Mouse (Mus musculus) embryonic facial prominence, embryonic 14.5 days (tissue): ENCODE measurements at regions not wholly inside any gene's neighbourhood (a gene's known extent, or its start where the extent isn't known, plus 50 kb on each side); places are given as distances from the start of the nearest gene placed in this dataset.

Experiments used
- ATAC-seq: fragments of 200-750 bp; cut with Nextera tagmentation; 2 replicates; pipeline ENCODE4 v1.8.0; 2017; ENCODE audit warnings: low read depth, moderate number of reproducible peaks, moderate TSS enrichment
- DNase-seq: peaks from one replicate; pipeline ENCODE4 v3.0.0-alpha.2; 2015; ENCODE audit warnings: low spot score
- H3K27ac ChIP-seq: fragments of 300-500 bp; sonication (generic); replicated peaks from 2 replicates; pipeline ENCODE4 v1.5.1; 2014; ENCODE audit warnings: low read depth, mild to moderate bottlenecking, low read length, moderate library complexity
- H3K27me3 ChIP-seq: fragments of 300-500 bp; sonication (generic); replicated peaks from 2 replicates; pipeline ENCODE4 v1.6.1; 2014; ENCODE audit warnings: low read length; ENCODE audit not compliant: control insufficient read depth, insufficient read depth
- H3K36me3 ChIP-seq: fragments of 300-500 bp; sonication (generic); 2 replicates; pipeline ENCODE4 v1.6.1; 2014; ENCODE audit warnings: low read length, mixed read lengths; ENCODE audit not compliant: control insufficient read depth, insufficient read depth
- H3K4me1 ChIP-seq: fragments of 300-500 bp; sonication (generic); 2 replicates; pipeline ENCODE4 v1.6.1; 2014; ENCODE audit warnings: antibody characterized with exemption, low read length; ENCODE audit not compliant: control insufficient read depth, insufficient read depth
- H3K4me2 ChIP-seq: fragments of 300-500 bp; sonication (generic); 2 replicates; pipeline ENCODE4 v1.6.1; 2014; ENCODE audit warnings: low read depth, mild to moderate bottlenecking, low read length, moderate library complexity, mixed read lengths
- H3K4me3 ChIP-seq: fragments of 300-500 bp; sonication (generic); 2 replicates; pipeline ENCODE4 v1.5.1; 2014; ENCODE audit warnings: low read depth, mild to moderate bottlenecking, low read length
- H3K9ac ChIP-seq: fragments of 300-500 bp; sonication (generic); 2 replicates; pipeline ENCODE4 v1.6.1; 2014; ENCODE audit warnings: low read depth, mild to moderate bottlenecking, low read length, moderate library complexity, mixed read lengths
- H3K9me3 ChIP-seq: fragments of 300-500 bp; sonication (generic); 2 replicates; pipeline ENCODE4 v1.6.1; 2016; ENCODE audit warnings: low read length; ENCODE audit not compliant: control insufficient read depth
- WGBS: fragments of 180-500 bp; shearing (Covaris S2); extraction: QIAGEN DNeasy Blood & Tissue Kit; methylation state at CpG from one replicate; pipeline ENCODE4 v1.1.7; 2014; 5-methylcytosine and 5-hydroxymethylcytosine counted together

- Histone ChIP-seq H3K4me3 (no peak overlapping the region), H3K4me2 (no peak overlapping the region), H3K27me3 (no peaks in the 10 kb centered on the region), H3K36me3 (no peaks in the 10 kb centered on the region), H3K9me3 (no peaks in the 10 kb centered on the region), H3K4me1 (0 out of 2 replicates have a peak, but pooled peaks cover 6% of the 10 kb centered on the region), H3K9ac (no peak overlapping the region), H3K27ac (no peak overlapping the region)
- no peak for ATAC-seq
- no peak for DNase-seq
- 67% methylated on average over 3 of the region's 3 CpGs for WGBS
Observed at GRCm38 (mm10) chr11:57913801-57914560, 81.4 kb upstream of the Hand1 start.

- no peak overlapping the region for H3K27ac ChIP-seq
- WGBS, result 39% methylated on average over 14 of the region's 14 CpGs
- H3K4me1 ChIP-seq, result 0 out of 2 replicates have a peak, but pooled peaks cover 6% of the 10 kb centered on the region
Observed at GRCm38 (mm10) chr11:57913020-57913699, 80.5 kb upstream of the Hand1 start.

GRCm38 (mm10) chr11:57911698-57912283 is 79.2 kb upstream of the Hand1 start:
- 24% methylated on average over 10 of the region's 10 CpGs for WGBS
- no peaks in the 10 kb centered on the region for H3K36me3 ChIP-seq
- H3K4me3 ChIP-seq, result no peak overlapping the region
- no peak overlapping the region for H3K9ac ChIP-seq
- H3K9me3 ChIP-seq, result no peaks in the 10 kb centered on the region
- no peak overlapping the region for H3K4me2 ChIP-seq
- H3K27ac ChIP-seq, result no peak overlapping the region
- 0 out of 2 replicates have a peak, but pooled peaks cover 6% of the 10 kb centered on the region for H3K4me1 ChIP-seq
- no peaks in the 10 kb centered on the region for H3K27me3 ChIP-seq
- ATAC-seq (no peak), DNase-seq (no peak)

More at GRCm38 (mm10) chr11:57913020-57913699, 80.5 kb upstream of the Hand1 start:
- no peak for ATAC-seq
- no peak overlapping the region for H3K4me3 ChIP-seq
- H3K9ac ChIP-seq, result no peak overlapping the region
- H3K27me3 ChIP-seq, result no peaks in the 10 kb centered on the region
- no peaks in the 10 kb centered on the region for H3K36me3 ChIP-seq
- H3K9me3 ChIP-seq, result no peaks in the 10 kb centered on the region
- no peak overlapping the region for H3K4me2 ChIP-seq
- no peak for DNase-seq

GRCm38 (mm10) chr11:57904216-57904615 is 71.6 kb upstream of the Hand1 start:
- no peak overlapping the region for H3K9ac ChIP-seq
- ATAC-seq (no peak), DNase-seq (no peak)
- H3K9me3 ChIP-seq, result no peaks in the 10 kb centered on the region
- 57% methylated on average over 8 of the region's 9 CpGs for WGBS
- H3K27me3 ChIP-seq, result no peaks in the 10 kb centered on the region
- H3K27ac ChIP-seq, result no peak overlapping the region
- no peaks in the 10 kb centered on the region for H3K36me3 ChIP-seq
- no peaks in the 10 kb centered on the region for H3K4me1 ChIP-seq
- H3K4me2 ChIP-seq, result no peak overlapping the region
- no peak overlapping the region for H3K4me3 ChIP-seq

- Histone ChIP-seq H3K27ac (no peak overlapping the region), H3K4me3 (no peak overlapping the region), H3K9ac (no peak overlapping the region), H3K4me1 (no peaks in the 10 kb centered on the region), H3K36me3 (no peaks in the 10 kb centered on the region), H3K9me3 (no peaks in the 10 kb centered on the region), H3K4me2 (no peak overlapping the region), H3K27me3 (no peaks in the 10 kb centered on the region)
- WGBS, result 42% methylated on average over 4 of the region's 4 CpGs
- DNase-seq (no peak), ATAC-seq (no peak)
Observed at GRCm38 (mm10) chr11:57899335-57899734, 66.7 kb upstream of the Hand1 start.

GRCm38 (mm10) chr11:57895497-57895896 is 62.9 kb upstream of the Hand1 start:
- WGBS, result 47% methylated on average over 1 of the region's 1 CpGs
- no peak for ATAC-seq
- DNase-seq, result peak; percentile 22

GRCm38 (mm10) chr11:57882736-57883635 is 50.4 kb upstream of the Hand1 start:
- no peaks in the 10 kb centered on the region for H3K4me1 ChIP-seq
- no peak for ATAC-seq
- H3K4me2 ChIP-seq, result no peak overlapping the region
- WGBS, result 52% methylated on average over 15 of the region's 15 CpGs
- no peak for DNase-seq
- no peaks in the 10 kb centered on the region; the same call in 1 of the 2 replicates for H3K27me3 ChIP-seq
- H3K9ac ChIP-seq, result no peak overlapping the region
- H3K27ac ChIP-seq, result no peak overlapping the region
- H3K4me3 ChIP-seq, result no peak overlapping the region
- no peaks in the 10 kb centered on the region for H3K36me3 ChIP-seq
- H3K9me3 ChIP-seq, result no peaks in the 10 kb centered on the region

More at GRCm38 (mm10) chr11:57895497-57895896, 62.9 kb upstream of the Hand1 start:
- H3K9ac ChIP-seq, result no peak overlapping the region
- H3K27me3 ChIP-seq, result no peaks in the 10 kb centered on the region
- no peak overlapping the region for H3K27ac ChIP-seq
- H3K9me3 ChIP-seq, result no peaks in the 10 kb centered on the region
- H3K4me1 ChIP-seq, result no peaks in the 10 kb centered on the region
- no peaks in the 10 kb centered on the region for H3K36me3 ChIP-seq
- no peak overlapping the region for H3K4me3 ChIP-seq
- H3K4me2 ChIP-seq, result no peak overlapping the region
